Comparison of ENCODE assay signal across 8 mouse cellular contexts in the genomic region with DNA sequence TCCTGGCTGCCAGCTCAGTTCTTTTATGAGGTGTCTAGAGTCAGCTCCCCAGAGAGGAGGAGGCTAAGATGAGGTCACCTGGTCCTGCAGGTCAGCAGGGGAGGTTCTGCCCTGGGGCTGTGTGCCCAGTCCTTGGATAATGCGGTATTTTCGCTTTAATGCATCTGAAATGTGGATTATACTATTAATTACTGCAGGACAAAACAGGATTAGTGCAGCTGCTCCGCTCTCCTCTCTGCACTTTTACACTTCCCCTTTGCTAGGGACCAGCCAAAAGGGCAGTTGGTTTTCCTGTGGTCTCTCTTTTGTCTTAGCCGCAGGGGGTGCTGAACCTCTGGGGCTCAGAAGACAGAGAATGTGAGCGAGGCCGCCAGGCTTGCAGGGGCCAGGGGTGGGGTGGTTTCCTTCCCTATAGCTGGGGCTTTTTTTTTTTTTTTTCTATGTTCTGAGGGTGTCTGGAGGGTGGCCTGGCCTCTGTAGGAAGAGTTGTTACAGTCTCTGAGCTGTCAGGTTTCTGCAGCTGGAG.
DNase-seq lines count a peak whose midpoint lies in the region; ATAC-seq and TF ChIP-seq lines count a peak whose summit lies in the region.

No protein-coding gene starts in this region.

- H3K9me3 ChIP-seq in forebrain, embryonic 12.5 days = no peaks in the 10 kb centered on the region
- no peaks in the 10 kb centered on the region for H3K9me3 ChIP-seq in forebrain, postnatal 0 days (ENCODE audit: low read length)
- no peaks in the 10 kb centered on the region for H3K9me3 ChIP-seq in heart, postnatal 0 days (replicated peaks; ENCODE audit: control insufficient read depth, low read length)
- no peaks in the 10 kb centered on the region for H3K9me3 ChIP-seq in liver, postnatal 0 days (ENCODE audit: low read length)
- no peaks in the 10 kb centered on the region for H3K9me3 ChIP-seq in stomach, embryonic 16.5 days (replicated peaks; ENCODE audit: control insufficient read depth, low read length)

- peak; percentile 53; the same call in 1 of the 2 replicates for ATAC-seq in forebrain, embryonic 12.5 days (ENCODE audit: low FRiP score)
- ATAC-seq in forebrain, postnatal 0 days = no peak
- no peak for ATAC-seq in heart, postnatal 0 days (ENCODE audit: insufficient read depth, low read depth)
- ATAC-seq in liver, postnatal 0 days = peak; percentile 70
- ATAC-seq in stomach, embryonic 16.5 days (ENCODE audit: insufficient read depth, low FRiP score) = 0 out of 2 replicates have a peak, but pooled peaks have one; percentile 8

- H3K36me3 ChIP-seq in forebrain, embryonic 12.5 days (replicated peaks) = no peaks in the 10 kb centered on the region
- no peaks in the 10 kb centered on the region for H3K36me3 ChIP-seq in forebrain, postnatal 0 days (ENCODE audit: insufficient read depth)
- no peaks in the 10 kb centered on the region for H3K36me3 ChIP-seq in heart, postnatal 0 days (replicated peaks; ENCODE audit: control insufficient read depth, insufficient read depth, low read length)
- no peaks in the 10 kb centered on the region for H3K36me3 ChIP-seq in liver, postnatal 0 days (replicated peaks; ENCODE audit: insufficient read depth, low read length)
- H3K36me3 ChIP-seq in stomach, embryonic 16.5 days (ENCODE audit: control insufficient read depth, insufficient read depth, low read length) = no peaks in the 10 kb centered on the region

- H3K9ac ChIP-seq in forebrain, embryonic 12.5 days = peak overlapping the region; percentile 21; the same call in 1 of the 2 replicates
- H3K9ac ChIP-seq in forebrain, postnatal 0 days = no peak overlapping the region
- no peak overlapping the region for H3K9ac ChIP-seq in heart, postnatal 0 days (replicated peaks; ENCODE audit: low read depth, low read length)
- H3K9ac ChIP-seq in liver, postnatal 0 days (replicated peaks) = no peak overlapping the region
- H3K9ac ChIP-seq in stomach, embryonic 16.5 days (ENCODE audit: low read length) = peak overlapping the region; percentile 37; the same call in 1 of the 2 replicates

- no peak for TF ChIP-seq EP300 in heart, postnatal 0 days (IDR thresholded peaks at IDR 0.05; ENCODE audit: low read depth)
- no peak for TF ChIP-seq EP300 in liver, postnatal 0 days (IDR thresholded peaks at IDR 0.05; ENCODE audit: low read depth)

- peak overlapping the region; percentile 19; the same call in 1 of the 2 replicates for H3K4me2 ChIP-seq in forebrain, embryonic 12.5 days
- no peak overlapping the region for H3K4me2 ChIP-seq in forebrain, postnatal 0 days (ENCODE audit: low read depth)
- H3K4me2 ChIP-seq in heart, postnatal 0 days (ENCODE audit: low read depth, low read length) = no peak overlapping the region
- H3K4me2 ChIP-seq in liver, postnatal 0 days (ENCODE audit: low read depth, low read length) = peak overlapping the region; percentile 62
- H3K4me2 ChIP-seq in stomach, embryonic 16.5 days (ENCODE audit: low read depth, low read length) = no peak overlapping the region

- WGBS in forebrain, embryonic 12.5 days = 1% methylated on average over 6 of the region's 6 CpGs
- 14% methylated on average over 6 of the region's 6 CpGs for WGBS in forebrain, postnatal 0 days
- WGBS in heart, postnatal 0 days = 37% methylated on average over 6 of the region's 6 CpGs
- WGBS in liver, postnatal 0 days (ENCODE audit: insufficient replicate concordance) = 26% methylated on average over 6 of the region's 6 CpGs
- 20% methylated on average over 6 of the region's 6 CpGs for WGBS in stomach, embryonic 16.5 days

- no peak overlapping the region for H3K4me3 ChIP-seq in forebrain, embryonic 12.5 days (replicated peaks)
- H3K4me3 ChIP-seq in forebrain, postnatal 0 days (ENCODE audit: low read depth, low read length) = no peak overlapping the region
- H3K4me3 ChIP-seq in heart, postnatal 0 days (ENCODE audit: low read depth, low read length) = no peak overlapping the region
- no peak overlapping the region for H3K4me3 ChIP-seq in liver, postnatal 0 days (ENCODE audit: low read depth, low read length)
- H3K4me3 ChIP-seq in stomach, embryonic 16.5 days (replicated peaks; ENCODE audit: low read length) = no peak overlapping the region

- TF ChIP-seq CTCF in forebrain, postnatal 0 days (IDR thresholded peaks at IDR 0.05; ENCODE audit: low read depth) = no peak
- no peak for TF ChIP-seq CTCF in heart, postnatal 0 days (IDR thresholded peaks at IDR 0.05; ENCODE audit: low read depth)
- TF ChIP-seq CTCF in liver, postnatal 0 days (IDR thresholded peaks at IDR 0.05; ENCODE audit: low read depth) = peak; percentile 21; the same call in 1 of the 2 replicates

- H3K4me1 ChIP-seq in forebrain, embryonic 12.5 days = peaks cover 23% of the 10 kb centered on the region
- H3K4me1 ChIP-seq in forebrain, postnatal 0 days (ENCODE audit: insufficient read depth) = no peaks in the 10 kb centered on the region
- H3K4me1 ChIP-seq in heart, postnatal 0 days (ENCODE audit: control insufficient read depth, insufficient read depth) = peaks cover 18% of the 10 kb centered on the region
- peaks cover 24% of the 10 kb centered on the region for H3K4me1 ChIP-seq in liver, postnatal 0 days (ENCODE audit: insufficient read depth)
- peaks cover 23% of the 10 kb centered on the region for H3K4me1 ChIP-seq in stomach, embryonic 16.5 days (ENCODE audit: control insufficient read depth, insufficient read depth, low read length)

- DNase-seq in forebrain, postnatal 0 days = no peak
- DNase-seq in spleen, postnatal 36 days (ENCODE audit: low spot score in 2 of 2) = peak; percentile 27 to 34
- DNase-seq in spleen, adult 12 weeks (ENCODE audit: low spot score) = no peak
- no peak for DNase-seq in heart, postnatal 0 days (ENCODE audit: low spot score)
- peak; percentile 63 for DNase-seq in liver, postnatal 0 days
- no peak for DNase-seq in c-Kit-positive CD71-positive TER-119-positive erythroid progenitor cells, embryonic 14.5 days (ENCODE audit: low spot score)

- peaks cover 30% of the 10 kb centered on the region for H3K27me3 ChIP-seq in forebrain, embryonic 12.5 days
- H3K27me3 ChIP-seq in forebrain, postnatal 0 days (ENCODE audit: insufficient read depth, low read length) = no peaks in the 10 kb centered on the region
- H3K27me3 ChIP-seq in heart, postnatal 0 days (ENCODE audit: control insufficient read depth, insufficient read depth, low read length) = no peaks in the 10 kb centered on the region
- no peaks in the 10 kb centered on the region for H3K27me3 ChIP-seq in liver, postnatal 0 days (ENCODE audit: insufficient read depth, low read length)
- H3K27me3 ChIP-seq in stomach, embryonic 16.5 days (ENCODE audit: control insufficient read depth, insufficient read depth, low read length) = no peaks in the 10 kb centered on the region

- H3K27ac ChIP-seq in forebrain, embryonic 12.5 days = peak overlapping the region; percentile 53; the same call in 1 of the 2 replicates
- no peak overlapping the region for H3K27ac ChIP-seq in forebrain, postnatal 0 days (ENCODE audit: low read depth, low read length)
- H3K27ac ChIP-seq in heart, postnatal 0 days (ENCODE audit: low read depth) = 0 out of 2 replicates have a peak overlapping the region, but pooled peaks have one; percentile 18
- peak overlapping the region; percentile 88 for H3K27ac ChIP-seq in liver, postnatal 0 days (ENCODE audit: low read depth)
- peak overlapping the region; percentile 62; the same call in 1 of the 2 replicates for H3K27ac ChIP-seq in stomach, embryonic 16.5 days (ENCODE audit: low read length)

Comparison
In these comparisons a context has a peak if more than half of its experiments do, and no peak if none do; other contexts are left out.
1. ATAC-seq: peak in forebrain, embryonic 12.5 days (single experiment), liver, postnatal 0 days (single experiment) and stomach, embryonic 16.5 days (single experiment); none in forebrain, postnatal 0 days (single experiment) and heart, postnatal 0 days (single experiment).
2. H3K4me2 ChIP-seq: peak in forebrain, embryonic 12.5 days (single experiment) and liver, postnatal 0 days (single experiment); none in forebrain, postnatal 0 days (single experiment), heart, postnatal 0 days (single experiment) and stomach, embryonic 16.5 days (single experiment).
3. H3K9ac ChIP-seq: peak in forebrain, embryonic 12.5 days (single experiment) and stomach, embryonic 16.5 days (single experiment); none in forebrain, postnatal 0 days (single experiment), heart, postnatal 0 days (single experiment) and liver, postnatal 0 days (single experiment).
4. DNase-seq: peak in spleen, postnatal 36 days (2 of 2) and liver, postnatal 0 days (single experiment); none in forebrain, postnatal 0 days (single experiment), spleen, adult 12 weeks (single experiment), heart, postnatal 0 days (single experiment) and c-Kit-positive CD71-positive TER-119-positive erythroid progenitor cells, embryonic 14.5 days (single experiment).